Mouse (Mus musculus) adrenal gland, postnatal 36 days (tissue): ENCODE results near the gene Gkn1. TPM values are rescaled to one million over a fixed set of nuclear protein-coding genes. Genes with fewer than 3 reads are reported as not detected.

Experiments
- DNase-seq, 2 experiments: peaks; one replicate each; pipeline ENCODE4 v3.0.0; 2021; ENCODE audit warnings: mixed read lengths in 1 of 2
- long read RNA-seq, 2 experiments: library from polyadenylated mRNA; stranded (forward); transcript quantifications; one replicate each; pipeline ENCODE4 v2.0.0; 2021; ENCODE audit warnings: borderline sequencing depth in 2 of 2
- total RNA-seq, 2 experiments: library from RNA; stranded (reverse); gene quantifications; 2 replicates each; pipeline ENCODE4 v1.2.3; 2021

The Gkn1 gene
- not detected for total RNA-seq
- long read RNA-seq, experiment 1: 0 reads
- long read RNA-seq, experiment 2: 0 reads

GRCm38 (mm10) chr6:87350829-87351228, at the start of gene Gkn1:
TSS of gene Gkn1 (minus strand) at chr6:87350942.
- no peak for DNase-seq

- DNase-seq: no peak
These were observed 49.3 kb upstream of the Gkn1 start for GRCm38 (mm10) chr6:87399886-87400566.

DNA sequence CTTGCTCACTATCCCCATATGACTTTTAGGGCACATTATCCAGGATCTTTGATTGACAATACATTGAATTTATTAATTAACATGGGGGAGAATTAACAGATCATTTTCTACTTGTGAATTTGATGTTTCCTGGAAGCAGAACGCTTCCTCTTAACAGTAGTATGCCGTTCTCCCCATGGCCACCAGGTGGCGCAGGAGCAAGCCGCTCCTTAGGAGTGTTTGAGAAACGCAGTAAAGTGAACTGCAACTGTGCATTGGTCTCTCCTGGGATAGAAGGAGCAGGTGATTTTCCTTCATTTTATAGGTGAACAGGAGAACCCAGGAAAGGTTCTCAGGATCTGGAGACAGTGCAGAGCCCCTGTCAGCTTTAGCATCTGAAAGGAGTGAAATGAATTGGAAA, 48.4 kb upstream of the Gkn1 start:
- peak; percentile 79 to 84 for DNase-seq

GRCm38 (mm10) chr6:87394783-87395182, 44.0 kb upstream of the Gkn1 start:
- DNase-seq: no peak

- DNase-seq: no peak
These were observed 42.9 kb upstream of the Gkn1 start for GRCm38 (mm10) chr6:87393466-87394205.

- DNase-seq: no peak
These were observed 38.8 kb upstream of the Gkn1 start for GRCm38 (mm10) chr6:87389455-87389989.

GRCm38 (mm10) chr6:87388877-87389276, 38.1 kb upstream of the Gkn1 start, which contains the start of gene Gkn3:
TSS of gene Gkn3 (minus strand) at chr6:87388935.
- DNase-seq: no peak

- no peak for DNase-seq
These were observed 35.9 kb upstream of the Gkn1 start for GRCm38 (mm10) chr6:87386681-87387080.

GRCm38 (mm10) chr6:87386203-87386602, 35.5 kb upstream of the Gkn1 start:
- peak; percentile 51 to 65 for DNase-seq

GRCm38 (mm10) chr6:87384761-87385160, 34.0 kb upstream of the Gkn1 start:
- DNase-seq: no peak

GRCm38 (mm10) chr6:87383926-87384691, 33.4 kb upstream of the Gkn1 start:
- peak; percentile 17 to 43 for DNase-seq

DNA sequence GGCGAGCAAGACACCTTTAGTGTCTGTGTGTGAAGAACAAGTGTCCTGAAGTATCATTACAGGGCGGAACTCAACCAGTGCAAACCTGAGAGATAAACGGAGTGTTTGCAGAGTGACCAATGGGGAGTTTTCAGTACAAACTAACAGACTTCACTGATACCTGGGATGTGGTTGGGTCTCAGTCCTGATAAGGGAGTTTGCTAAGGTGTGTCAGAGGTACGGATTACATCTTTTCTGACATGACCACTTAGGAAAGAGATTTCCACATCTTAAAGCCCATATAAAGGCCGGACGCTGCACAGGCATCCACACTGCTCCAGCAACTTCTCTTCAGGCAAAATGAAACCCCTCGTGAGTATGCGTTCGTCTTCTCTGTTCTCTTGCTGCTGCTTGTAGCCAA, 22.3 kb upstream of the Gkn1 start, which contains the start of gene Gkn2:
TSS of gene Gkn2 (plus strand) at position 301 of the 400 bp plus-strand sequence.
- no peak for DNase-seq

- no peak for DNase-seq
These were observed 18.5 kb upstream of the Gkn1 start for GRCm38 (mm10) chr6:87369223-87369622.

GRCm38 (mm10) chr6:87354441-87354840, 3.7 kb upstream of the Gkn1 start:
- no peak for DNase-seq

- no peak for DNase-seq
These were observed 14.8 kb downstream of the Gkn1 start for GRCm38 (mm10) chr6:87335935-87336295.

DNA sequence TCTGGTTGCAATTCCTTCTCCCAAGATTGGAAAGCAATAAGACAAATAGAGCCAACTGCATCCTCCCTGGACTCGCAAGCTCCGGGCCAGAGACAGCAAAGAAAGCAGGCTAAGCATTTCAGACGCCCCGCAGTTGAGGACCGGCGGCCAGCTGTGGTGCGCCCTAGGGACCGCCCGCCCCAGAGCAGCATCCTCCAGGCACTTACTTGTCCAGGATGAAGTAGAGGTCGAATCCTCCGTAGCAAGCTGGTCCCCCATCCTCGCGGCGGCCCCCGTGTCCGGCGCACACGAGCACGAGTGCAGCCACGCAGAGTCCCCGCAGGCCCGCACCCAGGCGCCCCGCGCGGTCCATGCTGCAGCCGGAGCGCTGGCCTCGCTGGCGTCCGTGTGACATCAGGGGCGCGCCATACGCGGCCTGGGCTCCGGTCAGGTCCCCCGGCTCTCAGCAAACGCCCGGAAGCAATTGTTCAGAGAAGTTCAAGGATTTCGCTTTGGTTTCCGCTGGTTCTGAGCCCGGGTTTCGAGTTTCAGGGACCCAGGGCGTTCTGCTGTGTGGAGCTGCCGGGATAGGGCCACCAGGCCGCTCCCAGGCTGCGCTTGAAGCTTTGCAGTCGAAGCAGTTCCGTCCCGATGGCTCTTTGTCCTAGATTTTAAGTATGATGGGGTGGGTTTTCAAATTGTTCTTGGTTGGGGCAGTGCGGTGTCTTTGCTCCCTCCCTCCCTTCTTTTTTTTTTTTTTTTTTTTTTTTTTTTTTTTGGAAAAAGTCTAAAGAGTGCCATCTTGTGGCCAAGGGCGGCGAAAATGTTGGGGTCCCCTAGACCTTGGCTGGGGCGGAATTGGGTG, 15.4 kb downstream of the Gkn1 start, which contains the start of gene Antxr1:
TSS of gene Antxr1 (minus strand) at position 731 of the 844 bp plus-strand sequence.
- DNase-seq: peak; percentile 61 to 65

- no peak for DNase-seq
These were observed 16.2 kb downstream of the Gkn1 start for GRCm38 (mm10) chr6:87334361-87335090.

- no peak for DNase-seq
These were observed 18.4 kb downstream of the Gkn1 start for GRCm38 (mm10) chr6:87332380-87332779.

DNA sequence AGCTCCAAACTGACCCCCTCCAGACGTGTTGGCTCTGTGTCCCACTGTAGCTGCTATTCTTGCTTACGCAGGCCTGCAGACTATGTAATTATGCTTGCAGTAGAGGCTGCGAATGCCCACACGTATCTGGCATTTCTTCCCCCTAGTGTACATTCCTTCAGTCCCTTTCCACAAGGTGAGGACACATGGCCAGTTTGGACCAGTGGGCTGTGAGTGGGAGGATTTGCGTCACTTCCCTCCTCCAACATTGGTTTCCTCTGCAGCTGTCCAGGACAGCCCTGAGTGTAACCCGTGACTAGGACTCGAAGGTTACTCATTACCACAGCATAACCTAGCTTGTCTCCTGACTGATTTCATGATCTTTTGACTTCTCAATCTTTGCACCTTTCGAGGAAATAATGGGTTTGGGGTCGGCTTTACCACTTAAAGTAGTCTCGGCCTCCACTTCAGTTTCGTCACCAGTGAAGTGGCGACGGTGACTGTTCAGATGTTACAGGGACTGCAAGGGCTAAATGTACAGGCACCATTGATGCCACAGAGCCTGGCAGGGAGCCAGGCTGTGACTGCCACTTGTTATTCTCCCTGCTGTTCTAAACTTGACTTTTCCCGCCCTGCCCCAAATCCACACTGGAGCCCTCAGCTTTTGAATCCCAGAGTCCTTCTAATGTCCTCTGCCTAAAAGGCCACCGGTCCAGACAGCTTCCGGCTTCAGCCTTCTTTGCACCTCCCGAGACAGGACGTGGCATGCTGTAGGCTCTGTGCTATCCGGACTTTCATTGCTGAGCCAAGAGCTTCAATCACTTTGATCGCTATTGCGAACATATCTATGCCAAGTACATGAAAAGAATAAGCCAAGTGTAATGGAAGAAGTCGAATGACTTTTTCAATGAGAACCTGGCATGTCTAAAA, 22.2 kb downstream of the Gkn1 start:
- DNase-seq: no peak

DNA sequence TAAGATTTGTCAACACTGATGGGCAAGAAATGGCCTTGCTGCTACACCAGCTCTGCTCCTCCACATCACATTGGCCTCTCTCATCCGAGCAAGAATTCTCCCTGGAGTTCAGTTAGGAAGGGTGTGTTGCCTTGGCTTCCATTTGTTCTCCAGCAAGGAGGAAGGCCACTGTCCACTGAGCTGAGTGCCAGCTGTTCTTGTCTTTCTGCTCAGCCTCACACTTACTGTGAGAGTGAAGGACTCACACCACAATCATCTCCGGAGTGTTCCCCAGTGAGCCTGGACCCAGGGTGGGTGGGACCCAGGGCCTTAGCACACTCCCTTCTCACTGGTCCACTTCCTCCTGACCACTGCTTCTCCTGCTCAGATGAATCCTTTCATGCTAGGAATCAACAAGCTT, 23.8 kb downstream of the Gkn1 start:
- no peak for DNase-seq
